Mouse (Mus musculus) layer of hippocampus, adult 2 months (tissue): ENCODE measurements around the gene F5. TPM values are rescaled to one million over a fixed set of nuclear protein-coding genes. Genes with fewer than 3 reads are reported as not detected.

Experiments used
- DNase-seq, 2 experiments: peaks; one replicate each; pipeline ENCODE4 v3.0.0; 2022; ENCODE audit warnings: low spot score in 2 of 2
- H3K27ac ChIP-seq: fragments of 200-600 bp; 2 replicates; pipeline ENCODE4 v1.8.1; 2022
- H3K4me3 ChIP-seq: fragments of 200-600 bp; 2 replicates; pipeline ENCODE4 v1.8.1; 2022; ENCODE audit warnings: mild to moderate bottlenecking
- CTCF ChIP-seq: fragments of 200-600 bp; conservative IDR thresholded peaks from 2 replicates; pipeline ENCODE4 v1.8.1; 2022; ENCODE audit warnings: antibody characterized with exemption, mild to moderate bottlenecking, moderate library complexity
- total RNA-seq, 2 experiments: library from RNA; stranded (reverse); gene quantifications; 2 replicates each; pipeline ENCODE4 v1.2.3; 2021

Gene F5
- total RNA-seq, 2 experiments from 2014 or later, result 0.37 to 0.92 TPM

GRCm38 (mm10) chr1:164134101-164134500, 17.5 kb upstream of the F5 start:
- DNase-seq, result no peak
- Histone ChIP-seq H3K4me3 (no peak overlapping the region), H3K27ac (no peak overlapping the region)
- no peak for TF ChIP-seq CTCF

- no peak for TF ChIP-seq CTCF
These were observed 16.3 kb upstream of the F5 start for GRCm38 (mm10) chr1:164135360-164135759.

GRCm38 (mm10) chr1:164135960-164136359, 15.7 kb upstream of the F5 start:
- DNase-seq, result no peak
- Histone ChIP-seq H3K4me3 (no peak overlapping the region), H3K27ac (no peak overlapping the region)
- no peak for TF ChIP-seq CTCF

More at GRCm38 (mm10) chr1:164135360-164135759, 16.3 kb upstream of the F5 start:
- Histone ChIP-seq H3K27ac (no peak overlapping the region), H3K4me3 (no peak overlapping the region)
- no peak for DNase-seq

GRCm38 (mm10) chr1:164136636-164137035, 15.0 kb upstream of the F5 start:
- no peak overlapping the region for H3K27ac ChIP-seq
- no peak for DNase-seq
- H3K4me3 ChIP-seq, result no peak overlapping the region
- no peak for TF ChIP-seq CTCF

GRCm38 (mm10) chr1:164138365-164139130, 13.1 kb upstream of the F5 start:
- no peak overlapping the region for H3K4me3 ChIP-seq
- no peak overlapping the region for H3K27ac ChIP-seq
- peak; percentile 93 for TF ChIP-seq CTCF
- peak; percentile 58 to 87 for DNase-seq

- Histone ChIP-seq H3K27ac (no peak overlapping the region), H3K4me3 (no peak overlapping the region)
- TF ChIP-seq CTCF, result no peak
- no peak for DNase-seq
These were observed 12.2 kb upstream of the F5 start for GRCm38 (mm10) chr1:164139464-164139863.

GRCm38 (mm10) chr1:164149083-164149482, 2.6 kb upstream of the F5 start:
- no peak overlapping the region for H3K27ac ChIP-seq
- no peak overlapping the region for H3K4me3 ChIP-seq
- no peak for DNase-seq
- no peak for TF ChIP-seq CTCF

- DNase-seq, result no peak
- Histone ChIP-seq H3K4me3 (no peak overlapping the region), H3K27ac (no peak overlapping the region)
- TF ChIP-seq CTCF, result no peak
These were observed 1.2 kb downstream of the F5 start for GRCm38 (mm10) chr1:164152836-164153235.

GRCm38 (mm10) chr1:164154983-164155382, 3.3 kb downstream of the F5 start:
- Histone ChIP-seq H3K27ac (no peak overlapping the region), H3K4me3 (no peak overlapping the region)
- TF ChIP-seq CTCF, result no peak
- no peak for DNase-seq

GRCm38 (mm10) chr1:164158571-164158970, 6.9 kb downstream of the F5 start:
- no peak overlapping the region for H3K4me3 ChIP-seq
- no peak for TF ChIP-seq CTCF
- no peak overlapping the region for H3K27ac ChIP-seq
- no peak for DNase-seq

GRCm38 (mm10) chr1:164159781-164160180, 8.1 kb downstream of the F5 start:
- TF ChIP-seq CTCF, result no peak
- no peak for DNase-seq
- no peak overlapping the region for H3K4me3 ChIP-seq

GRCm38 (mm10) chr1:164162745-164163144, 11.1 kb downstream of the F5 start:
- Histone ChIP-seq H3K4me3 (no peak overlapping the region), H3K27ac (no peak overlapping the region)
- TF ChIP-seq CTCF, result no peak
- DNase-seq, result no peak

More at GRCm38 (mm10) chr1:164159781-164160180, 8.1 kb downstream of the F5 start:
- no peak overlapping the region for H3K27ac ChIP-seq

- Histone ChIP-seq H3K27ac (no peak overlapping the region), H3K4me3 (no peak overlapping the region)
- TF ChIP-seq CTCF, result no peak
- no peak for DNase-seq
These were observed 17.2 kb downstream of the F5 start for GRCm38 (mm10) chr1:164168818-164169217.

GRCm38 (mm10) chr1:164170434-164170833, 18.8 kb downstream of the F5 start:
- no peak for DNase-seq
- no peak for TF ChIP-seq CTCF

More at GRCm38 (mm10) chr1:164170434-164170833, 18.8 kb downstream of the F5 start:
- H3K27ac ChIP-seq, result no peak overlapping the region
- H3K4me3 ChIP-seq, result no peak overlapping the region
